Mouse (Mus musculus): ENCODE data around the gene Ergic1. TPM values are rescaled to one million over a fixed set of nuclear protein-coding genes. Genes with fewer than 3 reads are reported as not detected.

Gene Ergic1
- polyA plus RNA-seq, 1 experiment: 218 TPM

GRCm38 (mm10) chr17:26620292-26620691 is 59.0 kb downstream of the Ergic1 start:
- TF ChIP-seq CTCF (IDR thresholded peaks at IDR 0.05; ENCODE audit: borderline replicate concordance, extremely low read depth, insufficient read depth, insufficient read length) (no peak), POLR2A (IDR thresholded peaks at IDR 0.05; ENCODE audit: borderline replicate concordance, extremely low read depth, insufficient read depth, insufficient read length, poor library complexity, severe bottlenecking) (no peak)
- no peak for DNase-seq (ENCODE audit: low read depth)

- peak; percentile 17 for DNase-seq (ENCODE audit: low read depth)
- TF ChIP-seq POLR2A (IDR thresholded peaks at IDR 0.05; ENCODE audit: borderline replicate concordance, extremely low read depth, insufficient read depth, insufficient read length, poor library complexity, severe bottlenecking) (no peak), CTCF (IDR thresholded peaks at IDR 0.05; ENCODE audit: borderline replicate concordance, extremely low read depth, insufficient read depth, insufficient read length) (no peak)
Observed at GRCm38 (mm10) chr17:26620786-26621766, 59.8 kb downstream of the Ergic1 start.

GRCm38 (mm10) chr17:26621912-26622311 is 60.6 kb downstream of the Ergic1 start:
- DNase-seq (ENCODE audit: low read depth): no peak
- no peak for TF ChIP-seq POLR2A (IDR thresholded peaks at IDR 0.05; ENCODE audit: borderline replicate concordance, extremely low read depth, insufficient read depth, insufficient read length, poor library complexity, severe bottlenecking)
- TF ChIP-seq CTCF (IDR thresholded peaks at IDR 0.05; ENCODE audit: borderline replicate concordance, extremely low read depth, insufficient read depth, insufficient read length): no peak

- TF ChIP-seq CTCF (IDR thresholded peaks at IDR 0.05; ENCODE audit: borderline replicate concordance, extremely low read depth, insufficient read depth, insufficient read length) (no peak), POLR2A (IDR thresholded peaks at IDR 0.05; ENCODE audit: borderline replicate concordance, extremely low read depth, insufficient read depth, insufficient read length, poor library complexity, severe bottlenecking) (no peak)
Observed at GRCm38 (mm10) chr17:26623991-26624390, 62.7 kb downstream of the Ergic1 start.

GRCm38 (mm10) chr17:26624999-26625398 is 63.7 kb downstream of the Ergic1 start:
- DNase-seq (ENCODE audit: low read depth): no peak
- no peak for TF ChIP-seq POLR2A (IDR thresholded peaks at IDR 0.05; ENCODE audit: borderline replicate concordance, extremely low read depth, insufficient read depth, insufficient read length, poor library complexity, severe bottlenecking)
- no peak for TF ChIP-seq CTCF (IDR thresholded peaks at IDR 0.05; ENCODE audit: borderline replicate concordance, extremely low read depth, insufficient read depth, insufficient read length)

More at GRCm38 (mm10) chr17:26623991-26624390, 62.7 kb downstream of the Ergic1 start:
- no peak for DNase-seq (ENCODE audit: low read depth)

- TF ChIP-seq POLR2A (IDR thresholded peaks at IDR 0.05; ENCODE audit: borderline replicate concordance, extremely low read depth, insufficient read depth, insufficient read length, poor library complexity, severe bottlenecking) (no peak), CTCF (IDR thresholded peaks at IDR 0.05; ENCODE audit: borderline replicate concordance, extremely low read depth, insufficient read depth, insufficient read length) (no peak)
- no peak for DNase-seq (ENCODE audit: low read depth)
Observed at GRCm38 (mm10) chr17:26625521-26626010, 64.3 kb downstream of the Ergic1 start.

GRCm38 (mm10) chr17:26628479-26628878 is 67.2 kb downstream of the Ergic1 start:
- DNase-seq (ENCODE audit: low read depth): no peak
- TF ChIP-seq CTCF (IDR thresholded peaks at IDR 0.05; ENCODE audit: borderline replicate concordance, extremely low read depth, insufficient read depth, insufficient read length) (no peak), POLR2A (IDR thresholded peaks at IDR 0.05; ENCODE audit: borderline replicate concordance, extremely low read depth, insufficient read depth, insufficient read length, poor library complexity, severe bottlenecking) (no peak)

GRCm38 (mm10) chr17:26628936-26629335 is 67.6 kb downstream of the Ergic1 start:
- TF ChIP-seq POLR2A (IDR thresholded peaks at IDR 0.05; ENCODE audit: borderline replicate concordance, extremely low read depth, insufficient read depth, insufficient read length, poor library complexity, severe bottlenecking): no peak
- no peak for TF ChIP-seq CTCF (IDR thresholded peaks at IDR 0.05; ENCODE audit: borderline replicate concordance, extremely low read depth, insufficient read depth, insufficient read length)

GRCm38 (mm10) chr17:26631811-26632327 is 70.6 kb downstream of the Ergic1 start:
- TF ChIP-seq CTCF (IDR thresholded peaks at IDR 0.05; ENCODE audit: borderline replicate concordance, extremely low read depth, insufficient read depth, insufficient read length) (no peak), POLR2A (IDR thresholded peaks at IDR 0.05; ENCODE audit: borderline replicate concordance, extremely low read depth, insufficient read depth, insufficient read length, poor library complexity, severe bottlenecking) (no peak)
- DNase-seq (ENCODE audit: low read depth): no peak

More at GRCm38 (mm10) chr17:26628936-26629335, 67.6 kb downstream of the Ergic1 start:
- DNase-seq (ENCODE audit: low read depth): no peak

GRCm38 (mm10) chr17:26633186-26633585 is 71.9 kb downstream of the Ergic1 start:
- no peak for TF ChIP-seq POLR2A (IDR thresholded peaks at IDR 0.05; ENCODE audit: borderline replicate concordance, extremely low read depth, insufficient read depth, insufficient read length, poor library complexity, severe bottlenecking)
- no peak for TF ChIP-seq CTCF (IDR thresholded peaks at IDR 0.05; ENCODE audit: borderline replicate concordance, extremely low read depth, insufficient read depth, insufficient read length)
- no peak for DNase-seq (ENCODE audit: low read depth)

GRCm38 (mm10) chr17:26633926-26634325 is 72.6 kb downstream of the Ergic1 start:
- TF ChIP-seq POLR2A (IDR thresholded peaks at IDR 0.05; ENCODE audit: borderline replicate concordance, extremely low read depth, insufficient read depth, insufficient read length, poor library complexity, severe bottlenecking) (no peak), CTCF (IDR thresholded peaks at IDR 0.05; ENCODE audit: borderline replicate concordance, extremely low read depth, insufficient read depth, insufficient read length) (no peak)
- DNase-seq (ENCODE audit: low read depth): no peak

Measured in brain, embryonic 14.5 days (tissue).